Mouse (Mus musculus) hindbrain, embryonic 14.5 days (tissue): ENCODE measurements at regions not wholly inside any gene's neighbourhood (a gene's known extent, or its start where the extent isn't known, plus 50 kb on each side); places are given as distances from the start of the nearest gene placed in this dataset.

Experiments used
- ATAC-seq: fragments of 200-750 bp; cut with Nextera tagmentation; 2 replicates; pipeline ENCODE4 v1.8.0; 2017; ENCODE audit warnings: moderate number of reproducible peaks, mild to moderate bottlenecking, moderate TSS enrichment, moderate library complexity; ENCODE audit not compliant: low FRiP score
- DNase-seq: peaks from one replicate; pipeline ENCODE4 v3.0.0-alpha.2; 2015; ENCODE audit warnings: low spot score
- H3K27ac ChIP-seq: fragments of 300-500 bp; sonication (generic); 2 replicates; pipeline ENCODE4 v1.5.1; 2014; ENCODE audit warnings: mild to moderate bottlenecking, moderate library complexity
- H3K27me3 ChIP-seq: fragments of 300-500 bp; sonication (generic); 2 replicates; pipeline ENCODE4 v1.6.1; 2014; ENCODE audit warnings: mild to moderate bottlenecking, low read length, mixed read lengths; ENCODE audit not compliant: control insufficient read depth, insufficient read depth
- H3K36me3 ChIP-seq: fragments of 300-500 bp; sonication (generic); replicated peaks from 2 replicates; pipeline ENCODE4 v1.6.1; 2014; ENCODE audit not compliant: control insufficient read depth, insufficient read depth
- H3K4me1 ChIP-seq: fragments of 300-500 bp; sonication (generic); replicated peaks from 2 replicates; pipeline ENCODE4 v1.6.1; 2014; ENCODE audit warnings: antibody characterized with exemption, low read length, mixed read lengths; ENCODE audit not compliant: control insufficient read depth, insufficient read depth
- H3K4me2 ChIP-seq: fragments of 300-500 bp; sonication (generic); replicated peaks from 2 replicates; pipeline ENCODE4 v1.6.1; 2014; ENCODE audit warnings: mild to moderate bottlenecking, moderate library complexity
- H3K4me3 ChIP-seq: fragments of 300-500 bp; sonication (generic); replicated peaks from 2 replicates; pipeline ENCODE4 v1.5.1; 2014; ENCODE audit warnings: mild to moderate bottlenecking, low read length
- H3K9ac ChIP-seq: fragments of 300-500 bp; sonication (generic); 2 replicates; pipeline ENCODE4 v1.6.1; 2014
- H3K9me3 ChIP-seq: fragments of 300-500 bp; sonication (generic); 2 replicates; pipeline ENCODE4 v1.6.1; 2016; ENCODE audit warnings: low read length; ENCODE audit not compliant: control insufficient read depth
- WGBS: fragments of 180-500 bp; shearing (Covaris S2); extraction: QIAGEN DNeasy Blood & Tissue Kit; methylation state at CpG from one replicate; pipeline ENCODE4 v1.1.7; 2014; 5-methylcytosine and 5-hydroxymethylcytosine counted together

DNA sequence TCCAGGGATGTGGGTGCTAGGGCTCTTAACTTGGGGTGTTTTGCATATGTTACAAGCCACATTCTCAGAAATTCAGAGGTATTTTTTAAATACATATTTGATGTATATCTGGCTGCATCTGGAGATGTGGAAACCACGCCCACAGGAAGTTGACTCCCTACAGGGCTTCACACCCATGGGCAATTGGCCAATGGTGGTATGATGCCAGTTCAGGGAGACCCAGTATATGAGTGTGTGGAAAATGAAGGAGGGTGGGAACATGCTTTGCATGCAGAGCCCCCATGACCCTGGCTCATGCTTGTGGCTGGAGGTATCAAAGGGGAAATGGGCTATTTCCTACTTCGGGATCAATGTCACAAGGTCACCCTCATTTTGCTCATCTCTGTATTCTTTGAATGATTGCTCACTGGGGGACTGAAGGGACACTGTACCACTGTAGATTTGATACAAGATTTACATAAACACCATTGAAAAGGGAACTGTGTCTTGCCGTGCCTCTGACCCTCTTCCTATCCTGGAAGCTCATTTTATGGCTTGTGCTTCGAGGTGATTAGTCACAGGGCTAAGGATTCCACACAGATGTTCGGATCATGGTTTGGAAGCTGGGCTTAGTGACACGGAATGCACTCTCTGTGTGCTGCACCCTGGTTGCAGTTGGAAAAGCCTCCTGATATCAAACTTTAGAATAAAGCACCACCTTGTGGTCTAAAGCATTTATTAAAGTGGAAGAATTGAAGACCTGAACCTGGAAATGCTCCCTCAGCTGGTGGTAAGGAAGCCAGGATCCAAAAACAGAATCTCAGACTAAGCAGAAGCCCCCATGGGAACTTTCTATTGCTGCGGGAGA is 56.8 kb upstream of the Edn1 start:
- Histone ChIP-seq H3K4me2 (no peak overlapping the region), H3K27me3 (no peaks in the 10 kb centered on the region), H3K36me3 (no peaks in the 10 kb centered on the region), H3K27ac (no peak overlapping the region), H3K4me1 (no peaks in the 10 kb centered on the region), H3K9ac (no peak overlapping the region), H3K9me3 (no peaks in the 10 kb centered on the region), H3K4me3 (no peak overlapping the region)
- 53% methylated on average over 7 of the region's 7 CpGs for WGBS
- DNase-seq, result peak; percentile 88
- ATAC-seq, result peak; percentile 55; the same call in 1 of the 2 replicates

DNA sequence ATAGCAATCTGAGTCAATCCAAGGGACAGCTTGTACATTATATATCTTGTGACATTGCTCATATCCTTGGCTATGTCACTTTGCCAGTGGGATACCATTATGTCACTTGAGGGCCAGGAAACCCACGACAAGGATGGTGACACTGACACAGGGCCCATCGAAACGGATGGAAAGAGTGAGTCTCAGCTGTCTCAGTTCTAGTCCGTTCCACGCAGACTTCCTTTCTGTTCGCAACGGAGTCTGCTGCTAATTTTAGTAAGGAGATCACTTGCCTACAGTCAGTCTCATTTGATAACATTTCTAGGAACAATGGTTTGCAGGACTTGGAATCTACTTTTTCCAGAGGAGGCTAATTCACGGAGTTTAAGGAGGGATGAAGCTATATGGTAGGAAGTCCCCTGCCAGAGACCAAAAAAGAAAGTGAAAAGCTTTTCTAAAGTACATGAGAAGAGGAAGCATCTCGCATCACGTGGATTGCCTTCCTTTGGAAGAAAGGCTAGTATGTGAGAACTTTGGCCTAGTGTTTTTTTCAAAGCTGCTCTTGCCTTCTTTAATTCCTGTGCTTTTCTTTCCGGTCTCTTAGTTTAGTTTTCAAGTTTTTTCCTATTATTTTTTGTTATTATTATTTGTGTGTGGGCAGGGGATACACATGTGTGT is 55.4 kb upstream of the Edn1 start:
- Histone ChIP-seq H3K4me2 (no peak overlapping the region), H3K27me3 (no peaks in the 10 kb centered on the region), H3K9me3 (no peaks in the 10 kb centered on the region), H3K4me3 (no peak overlapping the region), H3K4me1 (no peaks in the 10 kb centered on the region), H3K27ac (no peak overlapping the region), H3K36me3 (no peaks in the 10 kb centered on the region), H3K9ac (no peak overlapping the region)
- no peak for ATAC-seq
- WGBS, result 90% methylated on average over 11 of the region's 11 CpGs
- DNase-seq, result no peak
